Mouse (Mus musculus) intestine, postnatal 0 days (tissue): ENCODE measurements around the gene Map3k11. TPM values are rescaled to one million over a fixed set of nuclear protein-coding genes. Genes with fewer than 3 reads are reported as not detected.

Source experiments
- ATAC-seq: fragments of 200-750 bp; cut with Nextera tagmentation; 2 replicates; pipeline ENCODE4 v1.8.0; 2017; ENCODE audit warnings: mild to moderate bottlenecking, moderate TSS enrichment, moderate library complexity
- H3K27ac ChIP-seq: fragments of 300-500 bp; sonication (generic); 2 replicates; pipeline ENCODE4 v1.5.1; 2014; ENCODE audit warnings: mild to moderate bottlenecking, low read depth, low read length, moderate library complexity
- H3K27me3 ChIP-seq: fragments of 300-500 bp; sonication (generic); replicated peaks from 2 replicates; pipeline ENCODE4 v1.6.1; 2014; ENCODE audit warnings: low read length, mixed read lengths; ENCODE audit not compliant: control insufficient read depth, insufficient read depth
- H3K36me3 ChIP-seq: fragments of 300-500 bp; sonication (generic); 2 replicates; pipeline ENCODE4 v1.6.1; 2014; ENCODE audit warnings: mild to moderate bottlenecking, moderate library complexity; ENCODE audit not compliant: control insufficient read depth, insufficient read depth
- H3K4me1 ChIP-seq: fragments of 300-500 bp; sonication (generic); replicated peaks from 2 replicates; pipeline ENCODE4 v1.6.1; 2014; ENCODE audit warnings: antibody characterized with exemption, low read length, mixed read lengths; ENCODE audit not compliant: control insufficient read depth, insufficient read depth
- H3K4me2 ChIP-seq: fragments of 300-500 bp; sonication (generic); replicated peaks from 2 replicates; pipeline ENCODE4 v1.6.1; 2014; ENCODE audit warnings: low read depth, mild to moderate bottlenecking, moderate library complexity
- H3K4me3 ChIP-seq: fragments of 300-500 bp; sonication (generic); 2 replicates; pipeline ENCODE4 v1.5.1; 2014; ENCODE audit warnings: low read depth, low read length
- H3K9ac ChIP-seq: fragments of 300-500 bp; sonication (generic); 2 replicates; pipeline ENCODE4 v1.6.1; 2014; ENCODE audit warnings: mild to moderate bottlenecking, low read depth, low read length
- H3K9me3 ChIP-seq: fragments of 300-500 bp; sonication (generic); 2 replicates; pipeline ENCODE4 v1.6.1; 2016; ENCODE audit warnings: mixed run types; ENCODE audit not compliant: control insufficient read depth
- CTCF ChIP-seq: sonication (generic); IDR thresholded peaks from 2 replicates; pipeline ENCODE4 v1.5.1; 2016; ENCODE audit warnings: low read depth, mild to moderate bottlenecking, control low read depth, antibody characterized with exemption, moderate library complexity
- WGBS: fragments of 180-500 bp; shearing (Covaris S2); extraction: QIAGEN DNeasy Blood & Tissue Kit; methylation state at CpG from one replicate; pipeline ENCODE4 v1.1.7; 2014; 5-methylcytosine and 5-hydroxymethylcytosine counted together
- polyA plus RNA-seq: library from polyadenylated mRNA; unstranded; fragments of >200 nt; fragmentation: Nextera tagmentation; extraction: Ambion mirVana; gene quantifications from 2 replicates; pipeline ENCODE4 v1.2.1, GENCODE M21; 2015

Gene Map3k11
- polyA plus RNA-seq, 1 experiment from 2014 or later, result 29.4 TPM

GRCm38 (mm10) chr19:5695849-5696462 lies 7.4 kb downstream of the Map3k11 start:
- Histone ChIP-seq H3K9ac (no peak overlapping the region), H3K36me3 (peaks cover 85% of the 10 kb centered on the region), H3K4me3 (no peak overlapping the region), H3K4me2 (no peak overlapping the region), H3K9me3 (no peaks in the 10 kb centered on the region), H3K27me3 (no peaks in the 10 kb centered on the region), H3K27ac (no peak overlapping the region), H3K4me1 (peaks cover 8% of the 10 kb centered on the region)
- no peak for ATAC-seq
- no peak for TF ChIP-seq CTCF
- WGBS, result 40% methylated on average over 41 of the region's 41 CpGs

- H3K4me2 ChIP-seq, result peak within 1 kb of the TSS; percentile 27
- H3K27me3 ChIP-seq, result no peaks in the 10 kb centered on the region
- H3K27ac ChIP-seq, result peak within 1 kb of the TSS; percentile 22; the same call in 1 of the 2 replicates
- no peaks in the 10 kb centered on the region for H3K4me1 ChIP-seq
- H3K9me3 ChIP-seq, result no peaks in the 10 kb centered on the region
- H3K4me3 ChIP-seq, result no peak within 1 kb of the TSS
- WGBS, result 59% methylated on average over 17 of the region's 17 CpGs
- no peak; the same call in 1 of the 2 replicates for TF ChIP-seq CTCF
- peaks cover 69% of the 10 kb centered on the region for H3K36me3 ChIP-seq
- peak; percentile 17; the same call in 1 of the 2 replicates for ATAC-seq
- no peak within 1 kb of the TSS for H3K9ac ChIP-seq
Measured at GRCm38 (mm10) chr19:5704163-5704800, 15.7 kb downstream of the Map3k11 start, which contains the start of gene Kcnk7. Gene Kcnk7 (plus strand): TSS chr19:5704367.

- WGBS, result 40% methylated on average over 10 of the region's 10 CpGs
- peaks cover 66% of the 10 kb centered on the region for H3K36me3 ChIP-seq
- peak overlapping the region; percentile 22; the same call in 1 of the 2 replicates for H3K27ac ChIP-seq
- TF ChIP-seq CTCF, result peak; percentile 21
- H3K9me3 ChIP-seq, result no peaks in the 10 kb centered on the region
- H3K27me3 ChIP-seq, result no peaks in the 10 kb centered on the region
- H3K4me3 ChIP-seq, result no peak overlapping the region
- H3K9ac ChIP-seq, result no peak overlapping the region
- ATAC-seq, result peak; percentile 45; the same call in 1 of the 2 replicates
- no peaks in the 10 kb centered on the region for H3K4me1 ChIP-seq
- H3K4me2 ChIP-seq, result peak overlapping the region; percentile 27
Measured at GRCm38 (mm10) chr19:5704801-5705571, 16.4 kb downstream of the Map3k11 start.

GRCm38 (mm10) chr19:5710068-5710467 lies 21.5 kb downstream of the Map3k11 start:
- WGBS, result 96% methylated on average over 6 of the region's 6 CpGs
- no peaks in the 10 kb centered on the region for H3K4me1 ChIP-seq
- TF ChIP-seq CTCF, result no peak
- H3K27me3 ChIP-seq, result no peaks in the 10 kb centered on the region
- no peak overlapping the region for H3K9ac ChIP-seq
- peaks cover 68% of the 10 kb centered on the region for H3K36me3 ChIP-seq
- no peaks in the 10 kb centered on the region for H3K9me3 ChIP-seq
- no peak overlapping the region for H3K27ac ChIP-seq
- no peak overlapping the region for H3K4me2 ChIP-seq
- ATAC-seq, result no peak
- no peak overlapping the region for H3K4me3 ChIP-seq

- Histone ChIP-seq H3K27me3 (no peaks in the 10 kb centered on the region), H3K9ac (no peak overlapping the region), H3K36me3 (peaks cover 71% of the 10 kb centered on the region), H3K4me1 (no peaks in the 10 kb centered on the region), H3K9me3 (no peaks in the 10 kb centered on the region), H3K4me2 (no peak overlapping the region), H3K4me3 (no peak overlapping the region), H3K27ac (no peak overlapping the region)
- no peak for ATAC-seq
- TF ChIP-seq CTCF, result no peak
- WGBS, result 89% methylated on average over 8 of the region's 8 CpGs
Measured at GRCm38 (mm10) chr19:5710581-5710980, 22.0 kb downstream of the Map3k11 start.

- no peak overlapping the region for H3K27ac ChIP-seq
- H3K9ac ChIP-seq, result no peak overlapping the region
- 23% methylated on average over 3 of the region's 3 CpGs for WGBS
- H3K27me3 ChIP-seq, result no peaks in the 10 kb centered on the region
- H3K4me1 ChIP-seq, result no peaks in the 10 kb centered on the region
- TF ChIP-seq CTCF, result peak; percentile 91
- H3K9me3 ChIP-seq, result no peaks in the 10 kb centered on the region
- H3K36me3 ChIP-seq, result peaks cover 67% of the 10 kb centered on the region
- no peak; the same call in 1 of the 2 replicates for ATAC-seq
- H3K4me3 ChIP-seq, result no peak overlapping the region
- H3K4me2 ChIP-seq, result no peak overlapping the region
Measured at GRCm38 (mm10) chr19:5711218-5711617, 22.7 kb downstream of the Map3k11 start.
